Mouse (Mus musculus): ENCODE data around the gene Vmn1r229. TPM values are rescaled to one million over a fixed set of nuclear protein-coding genes. Genes with fewer than 3 reads are reported as not detected.

Vmn1r229 gene
- polyA plus RNA-seq (2012; rRNA removed), result not detected in 2 replicates

GRCm38 (mm10) chr17:20811255-20811654, at the start of gene Vmn1r229:
TSS of gene Vmn1r229 (plus strand) at chr17:20811555.

DNA sequence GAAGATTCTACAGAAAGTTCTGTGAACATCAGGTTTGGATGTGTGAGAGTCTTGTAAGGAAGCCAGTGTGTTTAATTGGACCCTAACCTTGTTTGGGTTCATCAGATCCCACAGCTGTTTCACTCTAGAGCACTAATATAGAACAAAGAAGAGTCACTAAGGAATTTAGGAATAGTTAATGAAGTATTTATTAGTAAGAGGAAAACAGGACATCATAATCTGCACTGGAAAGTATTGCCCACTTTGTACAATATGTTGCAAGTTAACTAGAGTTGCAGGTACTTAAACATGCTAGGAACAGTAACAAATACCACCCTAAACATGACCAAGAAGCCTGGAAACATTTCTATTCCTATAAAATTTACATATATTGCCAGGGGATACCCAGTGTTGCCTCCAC, 25.3 kb upstream of the Vmn1r229 start, which contains the start of gene Vmn1r228:
TSS of gene Vmn1r228 (minus strand) at position 101 of the 400 bp plus-strand sequence.

DNA sequence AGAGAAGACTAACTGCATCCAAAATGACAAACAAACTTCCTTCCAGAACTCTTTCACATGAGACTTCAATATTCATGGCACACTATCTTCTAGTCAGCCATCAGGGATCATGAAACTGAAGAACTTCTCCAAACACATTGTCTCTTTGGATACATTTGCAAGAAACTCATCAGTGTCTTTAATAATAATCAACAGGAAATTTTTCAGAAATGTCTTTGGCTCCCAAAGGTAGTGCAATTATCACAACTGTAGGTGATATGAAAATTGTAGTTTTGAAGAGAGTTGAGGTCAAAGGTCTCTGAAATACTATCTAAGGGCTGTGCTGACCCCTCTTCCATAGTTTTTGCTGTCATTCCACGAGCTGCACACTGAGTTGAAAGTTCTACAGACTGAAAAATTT, 28.8 kb downstream of the Vmn1r229 start, which contains the start of gene Vmn1r230:
TSS of gene Vmn1r230 (plus strand) at position 301 of the 400 bp plus-strand sequence.

Other genes with a start within 250 kb of the Vmn1r229 start
- not detected in 2 replicates for gene Vmn2r109, start 246.8 kb upstream of the Vmn1r229 start, polyA plus RNA-seq (2012; rRNA removed)
- gene Vmn2r110, start 215.1 kb upstream of the Vmn1r229 start, polyA plus RNA-seq (2012; rRNA removed), result not detected in 2 replicates
- not detected in 2 replicates for gene Fpr-rs3, start 186.7 kb upstream of the Vmn1r229 start, polyA plus RNA-seq (2012; rRNA removed)
- gene Vmn1r226, start 128.7 kb upstream of the Vmn1r229 start, polyA plus RNA-seq (2012; rRNA removed), result not detected in 2 replicates
- gene Vmn1r227, start 81.7 kb upstream of the Vmn1r229 start, polyA plus RNA-seq (2012; rRNA removed), result not detected in 2 replicates
- gene Vmn1r228, start 25.4 kb upstream of the Vmn1r229 start, polyA plus RNA-seq (2012; rRNA removed), result not detected in 2 replicates
- not detected in 2 replicates for gene Vmn1r230, start 28.9 kb downstream of the Vmn1r229 start, polyA plus RNA-seq (2012; rRNA removed)
- gene Vmn1r231, start 93.5 kb downstream of the Vmn1r229 start, polyA plus RNA-seq (2012; rRNA removed), result not detected in 2 replicates
- not detected in 2 replicates for gene Vmn1r232, start 108.2 kb downstream of the Vmn1r229 start, polyA plus RNA-seq (2012; rRNA removed)
- 196 and 197 TPM in 2 replicates for gene Ppp2r1a, start 133.8 kb downstream of the Vmn1r229 start, polyA plus RNA-seq (2012; rRNA removed)
- not detected in 2 replicates for gene Vmn1r233, start 184.9 kb downstream of the Vmn1r229 start, polyA plus RNA-seq (2012; rRNA removed)
- gene Zfp160, start 197.3 kb downstream of the Vmn1r229 start, polyA plus RNA-seq (2012; rRNA removed), result 1.3 and 1.7 TPM in 2 replicates

Measured in colon, adult 2 months (tissue).